13 mouse cellular contexts compared by ENCODE assay signal in genomic region chr8:121967977-121968376, GRCm38 (mm10). TPM values are rescaled to one million over a fixed set of nuclear protein-coding genes. Genes with fewer than 3 reads are reported as not detected.
DNase-seq lines count a peak whose midpoint lies in the region; ATAC-seq lines count a peak whose summit lies in the region.
"Had no signal": no experiment of that assay in that cellular context is flagged by ENCODE, and none has a peak within 500 bp of the region (broad histone marks: within the 10 kb centered on the region; RNA-seq: fewer than 3 reads in every experiment).

No protein-coding gene starts in this region.

- WGBS in heart, embryonic 12.5 days, result 64% methylated on average over 4 of the region's 4 CpGs
- WGBS in neural tube, embryonic 13.5 days, result 18% methylated on average over 4 of the region's 4 CpGs

- H3K4me2 ChIP-seq in heart, embryonic 12.5 days, result no peak overlapping the region
- H3K4me2 ChIP-seq in neural tube, embryonic 13.5 days, result 0 out of 2 replicates have a peak overlapping the region, but pooled peaks have one; percentile 18

- no peak overlapping the region for H3K9ac ChIP-seq in heart, embryonic 12.5 days
- peak overlapping the region; percentile 50 for H3K9ac ChIP-seq in neural tube, embryonic 13.5 days

- no peaks in the 10 kb centered on the region for H3K27me3 ChIP-seq in heart, embryonic 12.5 days (replicated peaks)
- H3K27me3 ChIP-seq in neural tube, embryonic 13.5 days, result no peaks in the 10 kb centered on the region

- H3K36me3 ChIP-seq in heart, embryonic 12.5 days, result peaks cover 6% of the 10 kb centered on the region; the same call in 1 of the 2 replicates
- H3K36me3 ChIP-seq in neural tube, embryonic 13.5 days, result no peaks in the 10 kb centered on the region

- peak; percentile 65 for DNase-seq in gastrocnemius, adult 18-20 months (ENCODE audit: low spot score)
- no peak for DNase-seq in gastrocnemius, postnatal 25 days
- DNase-seq in lung, postnatal 25 days (ENCODE audit: low spot score), result peak; percentile 26
- DNase-seq in lung, postnatal 14 days, result no peak
- DNase-seq in cerebellum, adult 18-20 months, result no peak
- no peak for DNase-seq in cerebellum, adult 11-12 months
- DNase-seq: cerebellum, postnatal 14 days; layer of hippocampus, adult 9-11 months had no signal

- peaks cover 68% of the 10 kb centered on the region for H3K4me1 ChIP-seq in heart, embryonic 12.5 days (replicated peaks)
- peaks cover 75% of the 10 kb centered on the region for H3K4me1 ChIP-seq in neural tube, embryonic 13.5 days (replicated peaks)

- H3K27ac ChIP-seq in heart, embryonic 12.5 days (ENCODE audit: poor library complexity, severe bottlenecking), result 0 out of 2 replicates have a peak overlapping the region, but pooled peaks have one; percentile 3
- peak overlapping the region; percentile 84 for H3K27ac ChIP-seq in neural tube, embryonic 13.5 days (replicated peaks)

- H3K4me3 ChIP-seq in heart, embryonic 12.5 days, result no peak overlapping the region
- H3K4me3 ChIP-seq in neural tube, embryonic 13.5 days, result no peak overlapping the region

- ATAC-seq in heart, embryonic 12.5 days (ENCODE audit: insufficient number of reproducible peaks, low FRiP score), result no peak
- ATAC-seq in neural tube, embryonic 13.5 days (ENCODE audit: low read depth), result no peak

- H3K9me3 ChIP-seq in heart, embryonic 12.5 days (replicated peaks), result no peaks in the 10 kb centered on the region
- H3K9me3 ChIP-seq in neural tube, embryonic 13.5 days, result no peaks in the 10 kb centered on the region

RNA-seq across cellular contexts. Expression of gene Banp, which starts 18.4 kb away (rescaled TPM):
- 1 to 10 TPM; 8.4 TPM for total RNA-seq in gastrocnemius, adult 18-20 months (2021)
- 10 to 100 TPM; 11.3 to 13.9 TPM for total RNA-seq in gastrocnemius, postnatal 25 days (2021)
- 28.4 and 31.8 TPM in 2 replicates for polyA plus RNA-seq in heart, embryonic 12.5 days (2016; fragmentation: Nextera tagmentation; extraction: Ambion mirVana)
- 59.9 and 60.1 TPM in 2 replicates for polyA plus RNA-seq in neural tube, embryonic 13.5 days (2015; fragmentation: Nextera tagmentation; extraction: Ambion mirVana)

RNA-seq across cellular contexts. Expression of gene Car5a, which starts 23.3 kb away (rescaled TPM):
- total RNA-seq in gastrocnemius, adult 18-20 months (2021), result not detected
- total RNA-seq in gastrocnemius, postnatal 25 days (2021), result not detected
- not detected in 2 replicates for polyA plus RNA-seq in heart, embryonic 12.5 days (2016; fragmentation: Nextera tagmentation; extraction: Ambion mirVana)
- polyA plus RNA-seq in neural tube, embryonic 13.5 days (2015; fragmentation: Nextera tagmentation; extraction: Ambion mirVana), result 0.23 and 0.31 TPM in 2 replicates
- total RNA-seq: megakaryocyte progenitor cell, adult 5-6 weeks had no signal
- polyA plus RNA-seq: gonadal fat pad, adult 2 months; stomach, embryonic 14.5 days had no signal

Comparison
In these comparisons a context has a peak if more than half of its experiments do, and no peak if none do; other contexts are left out.
1. DNase-seq: peak in gastrocnemius, adult 18-20 months (single experiment) and lung, postnatal 25 days (single experiment); none in gastrocnemius, postnatal 25 days (single experiment), lung, postnatal 14 days (single experiment), cerebellum, adult 18-20 months (0 of 2) and cerebellum, adult 11-12 months (single experiment).